Mouse (Mus musculus) kidney, adult 2 months (tissue): ENCODE results near the gene Zfr2. TPM values are rescaled to one million over a fixed set of nuclear protein-coding genes. Genes with fewer than 3 reads are reported as not detected.

ENCODE experiments used
- DNase-seq: peaks from one replicate; pipeline ENCODE4 v3.0.0; 2021
- H3K27ac ChIP-seq: fragments of 200-500 bp; 2 replicates; pipeline ENCODE4 v1.5.1; 2012; ENCODE audit warnings: low read depth, low read length, control low read depth, inconsistent platforms; ENCODE audit not compliant: insufficient read depth
- H3K27me3 ChIP-seq: fragments of 200-500 bp; replicated peaks from 2 replicates; pipeline ENCODE4 v1.6.1; 2012; ENCODE audit warnings: mild to moderate bottlenecking, moderate library complexity, low read length, inconsistent platforms; ENCODE audit not compliant: control insufficient read depth, insufficient read depth
- H3K36me3 ChIP-seq: fragments of 200-500 bp; 2 replicates; pipeline ENCODE4 v1.6.1; 2012; ENCODE audit warnings: mild to moderate bottlenecking, moderate library complexity, low read length, inconsistent platforms; ENCODE audit not compliant: control insufficient read depth, insufficient read depth
- H3K4me1 ChIP-seq: fragments of 200-500 bp; 2 replicates; pipeline ENCODE4 v1.6.1; 2011; ENCODE audit warnings: low read length; ENCODE audit not compliant: control insufficient read depth, insufficient read depth
- H3K4me3 ChIP-seq: fragments of 200-500 bp; 2 replicates; pipeline ENCODE4 v1.5.1; 2011; ENCODE audit warnings: mild to moderate bottlenecking, low read depth, low read length, control low read depth; ENCODE audit not compliant: insufficient read depth
- CTCF ChIP-seq: fragments of 200-500 bp; conservative IDR thresholded peaks from 2 replicates; pipeline ENCODE4 v1.5.1; 2011; ENCODE audit warnings: low read depth, mild to moderate bottlenecking, control low read depth, low read length, moderate library complexity, mixed read lengths; ENCODE audit not compliant: insufficient read depth, insufficient read length
- POLR2A ChIP-seq: fragments of 200-500 bp; IDR thresholded peaks from one replicate; pipeline ENCODE4 v1.6.1; 2011; ENCODE audit warnings: low read depth, low read length, control low read depth
- WGBS: fragments of 180-500 bp; shearing (Covaris S2); methylation state at CpG from one replicate; pipeline ENCODE4 v1.1.7; 2018; 5-methylcytosine and 5-hydroxymethylcytosine counted together
- polyA plus RNA-seq: library from polyadenylated mRNA; depleted of rRNA; stranded (reverse); fragments of >200 nt; gene quantifications from 2 replicates; pipeline ENCODE4 v1.2.3, GENCODE M21; 2012

The Zfr2 gene
- polyA plus RNA-seq, 1 experiment = 4.6 TPM

- peak overlapping the region; percentile 55 for H3K4me3 ChIP-seq
- no peaks in the 10 kb centered on the region for H3K36me3 ChIP-seq
- peak; percentile 78 for DNase-seq
- peaks cover 12% of the 10 kb centered on the region for H3K4me1 ChIP-seq
- no peaks in the 10 kb centered on the region for H3K27me3 ChIP-seq
- H3K27ac ChIP-seq = peak overlapping the region; percentile 81
- WGBS = 13% methylated on average over 17 of the region's 17 CpGs
- TF ChIP-seq CTCF = no peak
- TF ChIP-seq POLR2A = no peak
Observed at GRCm38 (mm10) chr10:81284719-81285118, 51.8 kb downstream of the Zfr2 start.

- no peak for TF ChIP-seq POLR2A
- no peak for TF ChIP-seq CTCF
- peak overlapping the region; percentile 81 for H3K27ac ChIP-seq
- H3K36me3 ChIP-seq = no peaks in the 10 kb centered on the region
- 2% methylated on average over 54 of the region's 54 CpGs for WGBS
- peaks cover 12% of the 10 kb centered on the region for H3K4me1 ChIP-seq
- H3K4me3 ChIP-seq = peak overlapping the region; percentile 55
- peak; percentile 94 for DNase-seq
- H3K27me3 ChIP-seq = no peaks in the 10 kb centered on the region
Observed at GRCm38 (mm10) chr10:81285694-81286450, 52.9 kb downstream of the Zfr2 start.

- DNase-seq = peak; percentile 81
- Histone ChIP-seq H3K4me3 (no peak overlapping the region), H3K36me3 (no peaks in the 10 kb centered on the region), H3K27ac (peak overlapping the region; percentile 49), H3K4me1 (peaks cover 12% of the 10 kb centered on the region), H3K27me3 (no peaks in the 10 kb centered on the region)
- WGBS = 19% methylated on average over 6 of the region's 6 CpGs
- TF ChIP-seq CTCF (no peak), POLR2A (no peak)
Observed at GRCm38 (mm10) chr10:81286586-81286985, 53.6 kb downstream of the Zfr2 start.

GRCm38 (mm10) chr10:81287513-81288157 lies 54.7 kb downstream of the Zfr2 start:
- Histone ChIP-seq H3K27me3 (no peaks in the 10 kb centered on the region), H3K36me3 (no peaks in the 10 kb centered on the region), H3K4me3 (no peak overlapping the region), H3K4me1 (peaks cover 12% of the 10 kb centered on the region), H3K27ac (no peak overlapping the region)
- peak; percentile 53 for DNase-seq
- TF ChIP-seq POLR2A (no peak), CTCF (peak; percentile 72)
- 62% methylated on average over 8 of the region's 8 CpGs for WGBS

GRCm38 (mm10) chr10:81288601-81289000 lies 55.6 kb downstream of the Zfr2 start:
- Histone ChIP-seq H3K4me1 (peaks cover 14% of the 10 kb centered on the region), H3K27ac (no peak overlapping the region), H3K36me3 (no peaks in the 10 kb centered on the region), H3K4me3 (no peak overlapping the region), H3K27me3 (no peaks in the 10 kb centered on the region)
- WGBS = 46% methylated on average over 6 of the region's 6 CpGs
- DNase-seq = peak; percentile 43
- peak; percentile 45 for TF ChIP-seq CTCF
- TF ChIP-seq POLR2A = no peak

- Histone ChIP-seq H3K27ac (no peak overlapping the region), H3K4me1 (peaks cover 20% of the 10 kb centered on the region), H3K27me3 (no peaks in the 10 kb centered on the region), H3K36me3 (no peaks in the 10 kb centered on the region), H3K4me3 (no peak overlapping the region)
- WGBS = 6% methylated on average over 7 of the region's 7 CpGs
- TF ChIP-seq CTCF (peak; percentile 88), POLR2A (no peak)
- DNase-seq = peak; percentile 66
Observed at GRCm38 (mm10) chr10:81289278-81289677, 56.3 kb downstream of the Zfr2 start.

GRCm38 (mm10) chr10:81289811-81290210 lies 56.9 kb downstream of the Zfr2 start:
- TF ChIP-seq POLR2A (no peak), CTCF (no peak)
- Histone ChIP-seq H3K36me3 (no peaks in the 10 kb centered on the region), H3K27me3 (no peaks in the 10 kb centered on the region), H3K4me1 (peaks cover 24% of the 10 kb centered on the region), H3K27ac (no peak overlapping the region), H3K4me3 (no peak overlapping the region)
- peak; percentile 76 for DNase-seq
- WGBS = 51% methylated on average over 14 of the region's 14 CpGs
